Mouse (Mus musculus): ENCODE measurements around the gene Smg6. TPM values are rescaled to one million over a fixed set of nuclear protein-coding genes. Genes with fewer than 3 reads are reported as not detected.

Gene Smg6
- polyA plus RNA-seq, 1 experiment from 2014 or later: 18.5 TPM

- WGBS: 84% methylated on average over 3 of the region's 3 CpGs
- no peaks in the 10 kb centered on the region for H3K9me3 ChIP-seq (ENCODE audit: control insufficient read depth, low read length)
- H3K9ac ChIP-seq (ENCODE audit: low read length): no peak overlapping the region
- no peak overlapping the region for H3K4me3 ChIP-seq (ENCODE audit: low read depth, low read length)
- no peak for DNase-seq (ENCODE audit: low spot score)
- H3K27me3 ChIP-seq (ENCODE audit: control insufficient read depth, insufficient read depth, low read length): no peaks in the 10 kb centered on the region
- no peak for ATAC-seq (ENCODE audit: insufficient number of reproducible peaks, low FRiP score, low TSS enrichment, low read depth)
- no peak overlapping the region for H3K4me2 ChIP-seq (ENCODE audit: low read depth, severe bottlenecking)
- H3K27ac ChIP-seq (replicated peaks; ENCODE audit: low read depth, low read length): no peak overlapping the region
- no peaks in the 10 kb centered on the region for H3K4me1 ChIP-seq (ENCODE audit: control insufficient read depth, insufficient read depth, low read length)
- H3K36me3 ChIP-seq (ENCODE audit: control insufficient read depth, insufficient read depth, low read length): no peaks in the 10 kb centered on the region
These were observed 166.5 kb downstream of the Smg6 start for GRCm38 (mm10) chr11:75092159-75092558.

GRCm38 (mm10) chr11:75092656-75093055 lies 167.0 kb downstream of the Smg6 start:
- Histone ChIP-seq H3K9me3 (ENCODE audit: control insufficient read depth, low read length) (no peaks in the 10 kb centered on the region), H3K4me1 (ENCODE audit: control insufficient read depth, insufficient read depth, low read length) (no peaks in the 10 kb centered on the region), H3K4me3 (ENCODE audit: low read depth, low read length) (no peak overlapping the region), H3K36me3 (ENCODE audit: control insufficient read depth, insufficient read depth, low read length) (no peaks in the 10 kb centered on the region), H3K27me3 (ENCODE audit: control insufficient read depth, insufficient read depth, low read length) (no peaks in the 10 kb centered on the region), H3K4me2 (ENCODE audit: low read depth, severe bottlenecking) (no peak overlapping the region), H3K27ac (replicated peaks; ENCODE audit: low read depth, low read length) (no peak overlapping the region), H3K9ac (ENCODE audit: low read length) (no peak overlapping the region)
- no peak for DNase-seq (ENCODE audit: low spot score)
- 76% methylated on average over 5 of the region's 5 CpGs for WGBS
- no peak for ATAC-seq (ENCODE audit: insufficient number of reproducible peaks, low FRiP score, low TSS enrichment, low read depth)

DNA sequence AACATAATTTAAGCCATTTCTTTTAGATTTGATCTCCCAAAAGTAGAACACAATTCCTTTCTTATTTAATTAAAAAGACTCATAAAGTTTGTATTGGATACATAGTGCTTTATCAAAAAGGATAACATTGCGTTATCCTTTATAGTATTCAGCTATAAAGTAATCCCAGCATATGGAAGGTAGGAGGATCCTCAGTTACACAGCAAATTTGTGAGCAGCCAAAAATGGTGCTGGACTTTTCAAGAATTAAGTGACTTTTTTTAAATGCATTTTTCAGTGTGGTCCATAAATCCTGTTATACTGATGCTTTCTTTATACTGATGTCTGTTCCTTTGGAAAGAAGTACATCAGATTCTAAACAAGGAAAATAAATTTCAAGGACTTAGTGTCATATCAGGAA lies 169.1 kb downstream of the Smg6 start:
- H3K4me1 ChIP-seq (ENCODE audit: control insufficient read depth, insufficient read depth, low read length): no peaks in the 10 kb centered on the region
- H3K27ac ChIP-seq (replicated peaks; ENCODE audit: low read depth, low read length): no peak overlapping the region
- no peak for ATAC-seq (ENCODE audit: insufficient number of reproducible peaks, low FRiP score, low TSS enrichment, low read depth)
- no peak overlapping the region for H3K4me2 ChIP-seq (ENCODE audit: low read depth, severe bottlenecking)
- H3K9me3 ChIP-seq (ENCODE audit: control insufficient read depth, low read length): no peaks in the 10 kb centered on the region
- no peak overlapping the region for H3K9ac ChIP-seq (ENCODE audit: low read length)
- WGBS: 92% methylated on average over 1 of the region's 1 CpGs
- H3K36me3 ChIP-seq (ENCODE audit: control insufficient read depth, insufficient read depth, low read length): no peaks in the 10 kb centered on the region
- no peak overlapping the region for H3K4me3 ChIP-seq (ENCODE audit: low read depth, low read length)
- no peaks in the 10 kb centered on the region for H3K27me3 ChIP-seq (ENCODE audit: control insufficient read depth, insufficient read depth, low read length)
- DNase-seq (ENCODE audit: low spot score): no peak

DNA sequence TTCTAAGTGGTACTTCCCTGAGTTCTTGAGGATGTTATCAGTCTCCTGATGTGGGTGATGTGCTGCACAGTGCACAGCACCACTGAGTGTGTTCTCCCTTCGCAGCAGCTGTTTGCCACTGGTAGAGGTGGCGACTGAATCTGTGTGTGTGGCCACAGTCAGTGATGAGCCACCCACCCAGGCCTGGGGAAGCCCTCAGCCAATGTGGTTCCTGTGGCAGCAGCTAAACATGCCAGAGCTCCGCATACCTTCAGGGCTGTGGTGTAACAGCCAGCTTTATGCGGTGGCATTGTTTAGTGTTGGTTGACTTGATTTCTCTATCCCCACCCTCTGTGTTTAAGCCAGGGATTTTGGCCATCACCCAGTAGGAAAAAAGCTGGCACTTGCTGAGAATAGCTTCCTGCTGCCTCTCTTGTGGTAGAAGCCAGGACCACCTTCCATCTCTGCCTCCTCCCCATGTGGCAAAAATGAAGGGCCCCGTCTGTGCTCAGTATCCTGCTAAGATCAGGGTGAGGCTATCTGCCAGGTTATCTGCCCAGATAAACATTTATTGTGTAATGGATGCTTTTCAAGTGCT lies 177.2 kb downstream of the Smg6 start:
- Histone ChIP-seq H3K4me3 (ENCODE audit: low read depth, low read length) (no peak overlapping the region), H3K4me2 (ENCODE audit: low read depth, severe bottlenecking) (no peak overlapping the region), H3K9ac (ENCODE audit: low read length) (no peak overlapping the region), H3K36me3 (ENCODE audit: control insufficient read depth, insufficient read depth, low read length) (no peaks in the 10 kb centered on the region), H3K4me1 (ENCODE audit: control insufficient read depth, insufficient read depth, low read length) (no peaks in the 10 kb centered on the region), H3K27me3 (ENCODE audit: control insufficient read depth, insufficient read depth, low read length) (no peaks in the 10 kb centered on the region), H3K9me3 (ENCODE audit: control insufficient read depth, low read length) (no peaks in the 10 kb centered on the region), H3K27ac (replicated peaks; ENCODE audit: low read depth, low read length) (no peak overlapping the region)
- WGBS: 83% methylated on average over 5 of the region's 5 CpGs
- ATAC-seq (ENCODE audit: insufficient number of reproducible peaks, low FRiP score, low TSS enrichment, low read depth) (no peak), DNase-seq (ENCODE audit: low spot score) (no peak)

DNA sequence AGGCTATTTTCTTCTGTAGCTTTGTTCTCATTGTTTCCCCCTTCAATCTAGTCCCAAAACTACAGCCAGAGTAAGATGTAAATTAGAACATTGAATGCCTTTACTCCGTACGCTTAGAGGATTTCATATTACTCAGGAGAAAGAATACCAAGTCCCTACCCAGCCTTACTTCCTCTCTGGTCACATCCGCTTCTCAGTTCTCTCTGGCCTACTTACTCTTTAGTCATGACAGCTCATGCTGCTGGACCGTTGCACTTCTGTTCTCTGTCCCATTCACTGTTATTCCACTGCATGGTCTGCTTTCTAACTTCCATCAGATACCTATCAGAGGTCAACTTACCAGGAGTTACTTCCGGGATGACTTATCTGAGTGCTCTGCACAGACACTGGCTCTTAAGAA lies 181.0 kb downstream of the Smg6 start:
- no peak for DNase-seq (ENCODE audit: low spot score)
- Histone ChIP-seq H3K9me3 (ENCODE audit: control insufficient read depth, low read length) (no peaks in the 10 kb centered on the region), H3K27me3 (ENCODE audit: control insufficient read depth, insufficient read depth, low read length) (no peaks in the 10 kb centered on the region), H3K36me3 (ENCODE audit: control insufficient read depth, insufficient read depth, low read length) (peaks cover 2% of the 10 kb centered on the region; the same call in 1 of the 2 replicates), H3K27ac (replicated peaks; ENCODE audit: low read depth, low read length) (no peak overlapping the region), H3K4me1 (ENCODE audit: control insufficient read depth, insufficient read depth, low read length) (no peaks in the 10 kb centered on the region), H3K9ac (ENCODE audit: low read length) (no peak overlapping the region), H3K4me2 (ENCODE audit: low read depth, severe bottlenecking) (no peak overlapping the region), H3K4me3 (ENCODE audit: low read depth, low read length) (no peak overlapping the region)
- WGBS: 88% methylated on average over 5 of the region's 5 CpGs
- ATAC-seq (ENCODE audit: insufficient number of reproducible peaks, low FRiP score, low TSS enrichment, low read depth): no peak

GRCm38 (mm10) chr11:75108909-75109308 lies 183.3 kb downstream of the Smg6 start:
- DNase-seq (ENCODE audit: low spot score) (no peak), ATAC-seq (ENCODE audit: insufficient number of reproducible peaks, low FRiP score, low TSS enrichment, low read depth) (no peak)
- H3K4me2 ChIP-seq (ENCODE audit: low read depth, severe bottlenecking): no peak overlapping the region
- no peaks in the 10 kb centered on the region for H3K4me1 ChIP-seq (ENCODE audit: control insufficient read depth, insufficient read depth, low read length)
- H3K27ac ChIP-seq (replicated peaks; ENCODE audit: low read depth, low read length): no peak overlapping the region
- no peak overlapping the region for H3K9ac ChIP-seq (ENCODE audit: low read length)
- no peak overlapping the region for H3K4me3 ChIP-seq (ENCODE audit: low read depth, low read length)
- H3K36me3 ChIP-seq (ENCODE audit: control insufficient read depth, insufficient read depth, low read length): peaks cover 2% of the 10 kb centered on the region; the same call in 1 of the 2 replicates
- H3K27me3 ChIP-seq (ENCODE audit: control insufficient read depth, insufficient read depth, low read length): no peaks in the 10 kb centered on the region
- no peaks in the 10 kb centered on the region for H3K9me3 ChIP-seq (ENCODE audit: control insufficient read depth, low read length)

- ATAC-seq (ENCODE audit: insufficient number of reproducible peaks, low FRiP score, low TSS enrichment, low read depth): no peak
- Histone ChIP-seq H3K4me3 (ENCODE audit: low read depth, low read length) (no peak overlapping the region), H3K4me2 (ENCODE audit: low read depth, severe bottlenecking) (no peak overlapping the region), H3K27ac (replicated peaks; ENCODE audit: low read depth, low read length) (no peak overlapping the region), H3K9me3 (ENCODE audit: control insufficient read depth, low read length) (no peaks in the 10 kb centered on the region), H3K27me3 (ENCODE audit: control insufficient read depth, insufficient read depth, low read length) (no peaks in the 10 kb centered on the region), H3K4me1 (ENCODE audit: control insufficient read depth, insufficient read depth, low read length) (no peaks in the 10 kb centered on the region), H3K36me3 (ENCODE audit: control insufficient read depth, insufficient read depth, low read length) (no peaks in the 10 kb centered on the region), H3K9ac (ENCODE audit: low read length) (no peak overlapping the region)
- no peak for DNase-seq (ENCODE audit: low spot score)
- 79% methylated on average over 6 of the region's 6 CpGs for WGBS
These were observed 190.8 kb downstream of the Smg6 start for GRCm38 (mm10) chr11:75116379-75116778.

GRCm38 (mm10) chr11:75118141-75118540 lies 192.5 kb downstream of the Smg6 start:
- H3K27ac ChIP-seq (replicated peaks; ENCODE audit: low read depth, low read length): no peak overlapping the region
- 97% methylated on average over 2 of the region's 2 CpGs for whole genome bisulfite sequencing
- no peak for ATAC-seq (ENCODE audit: insufficient number of reproducible peaks, low FRiP score, low TSS enrichment, low read depth)
- H3K9ac ChIP-seq (ENCODE audit: low read length): no peak overlapping the region
- H3K27me3 ChIP-seq (ENCODE audit: control insufficient read depth, insufficient read depth, low read length): no peaks in the 10 kb centered on the region
- no peak overlapping the region for H3K4me3 ChIP-seq (ENCODE audit: low read depth, low read length)
- H3K9me3 ChIP-seq (ENCODE audit: control insufficient read depth, low read length): no peaks in the 10 kb centered on the region
- H3K36me3 ChIP-seq (ENCODE audit: control insufficient read depth, insufficient read depth, low read length): no peaks in the 10 kb centered on the region
- H3K4me2 ChIP-seq (ENCODE audit: low read depth, severe bottlenecking): no peak overlapping the region
- DNase-seq (ENCODE audit: low spot score): no peak
- no peaks in the 10 kb centered on the region for H3K4me1 ChIP-seq (ENCODE audit: control insufficient read depth, insufficient read depth, low read length)

GRCm38 (mm10) chr11:75119298-75119697 lies 193.7 kb downstream of the Smg6 start:
- no peaks in the 10 kb centered on the region for H3K36me3 ChIP-seq (ENCODE audit: control insufficient read depth, insufficient read depth, low read length)
- H3K4me3 ChIP-seq (ENCODE audit: low read depth, low read length): no peak overlapping the region
- ATAC-seq (ENCODE audit: insufficient number of reproducible peaks, low FRiP score, low TSS enrichment, low read depth) (no peak), DNase-seq (ENCODE audit: low spot score) (no peak)
- no peaks in the 10 kb centered on the region for H3K4me1 ChIP-seq (ENCODE audit: control insufficient read depth, insufficient read depth, low read length)
- no peaks in the 10 kb centered on the region for H3K9me3 ChIP-seq (ENCODE audit: control insufficient read depth, low read length)
- WGBS: 97% methylated on average over 2 of the region's 2 CpGs
- no peak overlapping the region for H3K9ac ChIP-seq (ENCODE audit: low read length)
- H3K27ac ChIP-seq (replicated peaks; ENCODE audit: low read depth, low read length): no peak overlapping the region
- H3K4me2 ChIP-seq (ENCODE audit: low read depth, severe bottlenecking): no peak overlapping the region
- no peaks in the 10 kb centered on the region for H3K27me3 ChIP-seq (ENCODE audit: control insufficient read depth, insufficient read depth, low read length)

Measured in limb, embryonic 11.5 days (tissue).